Mouse (Mus musculus): ENCODE measurements around the gene Dnmt1. TPM values are rescaled to one million over a fixed set of nuclear protein-coding genes. Genes with fewer than 3 reads are reported as not detected.

Dnmt1 gene
- total RNA-seq, 2 experiments from 2014 or later, result 40.2 to 41.0 TPM

Small RNA genes lying within 50 kb of the gene (microRNA-seq; reads per million reads assigned to microRNA genes)
- gene Mir7081, result 0 reads per million in 2 experiments

Other genes starting within 250 kb of the Dnmt1 start
- gene Olfm2, start 213.5 kb downstream of the Dnmt1 start, total RNA-seq (2021), result 100 to 1,000 TPM; 127 to 142 TPM
- 1 to 10 TPM; 1.7 to 1.8 TPM for gene Col5a3, start 144.8 kb downstream of the Dnmt1 start, total RNA-seq (2021)
- gene Rdh8, start 141.4 kb downstream of the Dnmt1 start, total RNA-seq (2021), result not detected
- gene A230050P20Rik, start 91.2 kb downstream of the Dnmt1 start, total RNA-seq (2021), result 10 to 100 TPM; 68.5 to 85.5 TPM
- gene Angptl6, start 80.2 kb downstream of the Dnmt1 start, total RNA-seq (2021), result 10 to 100 TPM in 1 of 2 experiments, 1 to 10 TPM in 1; 9.7 to 11.7 TPM
- 10 to 100 TPM; 20.7 to 23.3 TPM for gene Ppan, start 71.7 kb downstream of the Dnmt1 start, total RNA-seq (2021)
- 100 to 1,000 TPM; 133 to 134 TPM for gene Eif3g, start 61.3 kb downstream of the Dnmt1 start, total RNA-seq (2021)
- 1 to 10 TPM; 2.9 to 3.4 TPM for gene S1pr2, start 16.9 kb upstream of the Dnmt1 start, total RNA-seq (2021)
- 10 to 100 TPM; 57.3 to 62.1 TPM for gene Mrpl4, start 42.9 kb upstream of the Dnmt1 start, total RNA-seq (2021)
- 1 to 10 TPM; 2.3 to 2.9 TPM for gene Icam1, start 56.1 kb upstream of the Dnmt1 start, total RNA-seq (2021)
- gene Icam4, start 69.5 kb upstream of the Dnmt1 start, total RNA-seq (2021), result 1 to 10 TPM in 1 of 2 experiments, under 1 TPM in 1; 0.98 to 1.7 TPM
- 100 to 1,000 TPM; 203 to 239 TPM for gene Icam5, start 72.2 kb upstream of the Dnmt1 start, total RNA-seq (2021)
- gene Zglp1, start 107.2 kb upstream of the Dnmt1 start, total RNA-seq (2021), result not detected
- 1 to 10 TPM; 2.2 to 2.9 TPM for gene Gm49373, start 113.2 kb upstream of the Dnmt1 start, total RNA-seq (2021)
- gene Fdx1l, start 113.7 kb upstream of the Dnmt1 start, total RNA-seq (2021), result 10 to 100 TPM; 61.3 to 65.4 TPM
- gene Gm38431, start 132.1 kb upstream of the Dnmt1 start, total RNA-seq (2021), result 1 to 10 TPM; 1.6 to 1.8 TPM
- gene Raver1, start 132.1 kb upstream of the Dnmt1 start, total RNA-seq (2021), result 10 to 100 TPM; 25.3 to 28.0 TPM
- gene Tyk2, start 171.4 kb upstream of the Dnmt1 start, total RNA-seq (2021), result 10 to 100 TPM; 12.6 to 12.7 TPM
- 100 to 1,000 TPM; 153 to 154 TPM for gene Cdc37, start 190.1 kb upstream of the Dnmt1 start, total RNA-seq (2021)
- 10 to 100 TPM; 84.8 to 98.3 TPM for gene Pde4a, start 205.8 kb upstream of the Dnmt1 start, total RNA-seq (2021)